ENCODE assay signal across 24 mouse cellular contexts in genomic region chr2:132190602-132191161, GRCm38 (mm10). TPM values are rescaled to one million over a fixed set of nuclear protein-coding genes. Genes with fewer than 3 reads are reported as not detected.
DNase-seq lines count a peak whose midpoint lies in the region; ATAC-seq and TF ChIP-seq lines count a peak whose summit lies in the region.
"Had no signal": no experiment of that assay in that cellular context is flagged by ENCODE, and none has a peak within 500 bp of the region (broad histone marks: within the 10 kb centered on the region; RNA-seq: fewer than 3 reads in every experiment).

No protein-coding gene starts in this region.

- intact Hi-C loops in heart, postnatal 10 days (cut with DNase I), result no loop called here

- H3K4me2 ChIP-seq in forebrain, embryonic 14.5 days (ENCODE audit: low read length), result no peak overlapping the region
- H3K4me2 ChIP-seq in forebrain, embryonic 11.5 days (ENCODE audit: low read depth, low read length, severe bottlenecking), result no peak overlapping the region
- H3K4me2 ChIP-seq in liver, postnatal 0 days (ENCODE audit: low read depth, low read length), result no peak overlapping the region
- H3K4me2 ChIP-seq: embryonic facial prominence, embryonic 12.5 days; embryonic facial prominence, embryonic 15.5 days; heart, embryonic 11.5 days; hindbrain, embryonic 13.5 days had no signal

- TF ChIP-seq CTCF in liver, postnatal 0 days (IDR thresholded peaks at IDR 0.05; ENCODE audit: low read depth), result no peak

- no peak overlapping the region for H3K4me3 ChIP-seq in forebrain, embryonic 14.5 days (ENCODE audit: low read depth, low read length)
- H3K4me3 ChIP-seq in forebrain, embryonic 11.5 days (ENCODE audit: low read depth, low read length), result no peak overlapping the region
- no peak overlapping the region for H3K4me3 ChIP-seq in liver, postnatal 0 days (ENCODE audit: low read depth, low read length)
- H3K4me3 ChIP-seq: embryonic facial prominence, embryonic 12.5 days; embryonic facial prominence, embryonic 15.5 days; hindbrain, embryonic 10.5 days; hindbrain, embryonic 13.5 days had no signal

- WGBS in forebrain, embryonic 14.5 days, result 64% methylated on average over 3 of the region's 3 CpGs
- WGBS in forebrain, embryonic 11.5 days, result 84% methylated on average over 3 of the region's 3 CpGs
- 64% methylated on average over 3 of the region's 3 CpGs for WGBS in liver, postnatal 0 days (ENCODE audit: insufficient replicate concordance)

- no peak overlapping the region for H3K27ac ChIP-seq in forebrain, embryonic 14.5 days (ENCODE audit: low read depth, low read length)
- no peak overlapping the region for H3K27ac ChIP-seq in forebrain, embryonic 11.5 days (ENCODE audit: low read depth, low read length)
- no peak overlapping the region for H3K27ac ChIP-seq in liver, postnatal 0 days (ENCODE audit: low read depth)
- H3K27ac ChIP-seq: embryonic facial prominence, embryonic 12.5 days; embryonic facial prominence, embryonic 15.5 days; hindbrain, embryonic 10.5 days; hindbrain, embryonic 13.5 days had no signal

- H3K36me3 ChIP-seq in forebrain, embryonic 14.5 days (ENCODE audit: control insufficient read depth, insufficient read depth, low read length), result no peaks in the 10 kb centered on the region
- H3K36me3 ChIP-seq in forebrain, embryonic 11.5 days (ENCODE audit: control insufficient read depth, insufficient read depth, low read length), result no peaks in the 10 kb centered on the region
- H3K36me3 ChIP-seq in liver, postnatal 0 days (replicated peaks; ENCODE audit: insufficient read depth, low read length), result no peaks in the 10 kb centered on the region
- H3K36me3 ChIP-seq: embryonic facial prominence, embryonic 12.5 days; embryonic facial prominence, embryonic 15.5 days; hindbrain, embryonic 10.5 days; hindbrain, embryonic 13.5 days had no signal

- peak; percentile 68 for DNase-seq in forebrain, embryonic 14.5 days (ENCODE audit: low spot score)
- DNase-seq in forebrain, embryonic 11.5 days (ENCODE audit: low spot score), result no peak
- peak; percentile 51 for DNase-seq in heart, adult 11 months
- no peak for DNase-seq in heart, postnatal 10 days
- peak; percentile 12 for DNase-seq in brain, adult 2 months (ENCODE audit: low read depth, low spot score)
- DNase-seq in fat pad, adult 2 months (ENCODE audit: extremely low read depth, low read depth, low spot score), result peak; percentile 55
- DNase-seq in liver, postnatal 0 days, result no peak
- DNase-seq in adrenal gland, postnatal 4 days (ENCODE audit: low spot score in 2 of 2), result no peak
- DNase-seq: adrenal gland, adult 8-10 months; adrenal gland, postnatal 25 days; cerebellum, adult 18-20 months; cerebellum, adult 9-11 months; cerebellum, postnatal 25 days; gastrocnemius, postnatal 25 days; heart, postnatal 36 days; kidney, adult 18-20 months; kidney, adult 9 months had no signal

- H3K9ac ChIP-seq in forebrain, embryonic 14.5 days (ENCODE audit: low read length), result no peak overlapping the region
- no peak overlapping the region for H3K9ac ChIP-seq in forebrain, embryonic 11.5 days (ENCODE audit: low read length)
- H3K9ac ChIP-seq in liver, postnatal 0 days (replicated peaks), result no peak overlapping the region
- H3K9ac ChIP-seq: embryonic facial prominence, embryonic 12.5 days; embryonic facial prominence, embryonic 15.5 days; hindbrain, embryonic 13.5 days had no signal

- no peaks in the 10 kb centered on the region for H3K27me3 ChIP-seq in forebrain, embryonic 14.5 days (replicated peaks; ENCODE audit: control insufficient read depth, insufficient read depth, low read length)
- no peaks in the 10 kb centered on the region for H3K27me3 ChIP-seq in forebrain, embryonic 11.5 days (ENCODE audit: control insufficient read depth, insufficient read depth, low read length)
- H3K27me3 ChIP-seq in liver, postnatal 0 days (ENCODE audit: insufficient read depth, low read length), result no peaks in the 10 kb centered on the region
- H3K27me3 ChIP-seq: embryonic facial prominence, embryonic 12.5 days; embryonic facial prominence, embryonic 15.5 days; hindbrain, embryonic 13.5 days had no signal

- no peaks in the 10 kb centered on the region for H3K9me3 ChIP-seq in forebrain, embryonic 14.5 days (replicated peaks; ENCODE audit: control insufficient read depth, low read length)
- H3K9me3 ChIP-seq in forebrain, embryonic 11.5 days (ENCODE audit: control insufficient read depth, low read length), result no peaks in the 10 kb centered on the region
- H3K9me3 ChIP-seq in liver, postnatal 0 days (ENCODE audit: low read length), result no peaks in the 10 kb centered on the region
- H3K9me3 ChIP-seq: embryonic facial prominence, embryonic 12.5 days; embryonic facial prominence, embryonic 15.5 days; hindbrain, embryonic 10.5 days; hindbrain, embryonic 13.5 days had no signal

- ATAC-seq in forebrain, embryonic 14.5 days, result no peak
- ATAC-seq in forebrain, embryonic 11.5 days (replicated peaks; ENCODE audit: low FRiP score), result no peak
- ATAC-seq in liver, postnatal 0 days, result no peak
- ATAC-seq: activated CD4-positive, CD25-positive, alpha-beta regulatory T cell, adult 4 months; hindbrain, embryonic 16.5 days had no signal

- no peaks in the 10 kb centered on the region for H3K4me1 ChIP-seq in forebrain, embryonic 14.5 days (ENCODE audit: control insufficient read depth, insufficient read depth, low read length)
- H3K4me1 ChIP-seq in forebrain, embryonic 11.5 days (replicated peaks; ENCODE audit: control insufficient read depth, insufficient read depth, low read length), result no peaks in the 10 kb centered on the region
- no peaks in the 10 kb centered on the region for H3K4me1 ChIP-seq in liver, postnatal 0 days (ENCODE audit: insufficient read depth)
- H3K4me1 ChIP-seq: embryonic facial prominence, embryonic 12.5 days; embryonic facial prominence, embryonic 15.5 days; hindbrain, embryonic 10.5 days; hindbrain, embryonic 13.5 days had no signal

- TF ChIP-seq EP300 in liver, postnatal 0 days (IDR thresholded peaks at IDR 0.05; ENCODE audit: low read depth), result no peak

RNA-seq across cellular contexts. Expression of gene Slc23a2, which starts 45.8 kb away (rescaled TPM):
- 19.3 and 25.3 TPM in 2 replicates for polyA plus RNA-seq in forebrain, embryonic 14.5 days (2014; fragmentation: Nextera tagmentation; extraction: Ambion mirVana)
- 13.5 and 14.2 TPM in 2 replicates for polyA plus RNA-seq in forebrain, embryonic 11.5 days (2014; fragmentation: Nextera tagmentation; extraction: Ambion mirVana)
- 10 to 100 TPM; 18.7 to 22.6 TPM for total RNA-seq in heart, postnatal 10 days (2021)
- 9.1 and 10.3 TPM in 2 replicates for polyA plus RNA-seq in liver, postnatal 0 days (2015; fragmentation: Nextera tagmentation; extraction: Ambion mirVana)
- total RNA-seq in adrenal gland, postnatal 4 days (2021), result 10 to 100 TPM; 60.4 to 67.4 TPM

RNA-seq across cellular contexts. Expression of gene Tmem230, which starts 56.9 kb away (rescaled TPM):
- 51.3 and 53.6 TPM in 2 replicates for polyA plus RNA-seq in forebrain, embryonic 14.5 days (2014; fragmentation: Nextera tagmentation; extraction: Ambion mirVana)
- 44.5 and 48.5 TPM in 2 replicates for polyA plus RNA-seq in forebrain, embryonic 11.5 days (2014; fragmentation: Nextera tagmentation; extraction: Ambion mirVana)
- total RNA-seq in heart, postnatal 10 days (2021), result 10 to 100 TPM; 22.1 to 25.7 TPM
- 19.1 and 20.9 TPM in 2 replicates for polyA plus RNA-seq in liver, postnatal 0 days (2015; fragmentation: Nextera tagmentation; extraction: Ambion mirVana)
- 10 to 100 TPM; 37.5 to 39.1 TPM for total RNA-seq in adrenal gland, postnatal 4 days (2021)

Comparison
In these comparisons a context has a peak if more than half of its experiments do, and no peak if none do; other contexts are left out.
1. DNase-seq: peak in forebrain, embryonic 14.5 days (single experiment), heart, adult 11 months (single experiment), brain, adult 2 months (single experiment) and fat pad, adult 2 months (single experiment); none in forebrain, embryonic 11.5 days (single experiment), heart, postnatal 10 days (0 of 2), liver, postnatal 0 days (single experiment) and adrenal gland, postnatal 4 days (0 of 2).